Mouse (Mus musculus): ENCODE measurements around the gene Sccpdh. TPM values are rescaled to one million over a fixed set of nuclear protein-coding genes. Genes with fewer than 3 reads are reported as not detected.

Gene Sccpdh
- polyA plus RNA-seq, 1 experiment, result 3.0 TPM

GRCm38 (mm10) chr1:179734500-179735474 is 66.8 kb downstream of the Sccpdh start:
- 35% methylated on average over 15 of the region's 15 CpGs for WGBS
- Histone ChIP-seq H3K4me1 (replicated peaks; ENCODE audit: control insufficient read depth, insufficient read depth, low read length) (no peaks in the 10 kb centered on the region), H3K36me3 (ENCODE audit: control insufficient read depth, insufficient read depth, low read length) (no peaks in the 10 kb centered on the region), H3K4me3 (ENCODE audit: control insufficient read depth, insufficient read depth, low read length) (no peak overlapping the region), H3K27me3 (ENCODE audit: control insufficient read depth, insufficient read depth, low read length) (no peaks in the 10 kb centered on the region), H3K27ac (ENCODE audit: control insufficient read depth, insufficient read depth, low read length) (no peak overlapping the region)
- no peak for TF ChIP-seq POLR2A (IDR thresholded peaks at IDR 0.05; ENCODE audit: control insufficient read depth, extremely low read depth, insufficient read depth, low read length, poor library complexity)
- peak; percentile 90 for TF ChIP-seq CTCF (IDR thresholded peaks at IDR 0.05; ENCODE audit: borderline replicate concordance, control insufficient read depth, extremely low read depth, insufficient read depth, low read length, poor library complexity)
- DNase-seq, result peak; percentile 74

GRCm38 (mm10) chr1:179736483-179736882 is 68.5 kb downstream of the Sccpdh start:
- 92% methylated on average over 3 of the region's 3 CpGs for WGBS
- Histone ChIP-seq H3K27me3 (ENCODE audit: control insufficient read depth, insufficient read depth, low read length) (no peaks in the 10 kb centered on the region), H3K27ac (ENCODE audit: control insufficient read depth, insufficient read depth, low read length) (no peak overlapping the region), H3K4me1 (replicated peaks; ENCODE audit: control insufficient read depth, insufficient read depth, low read length) (no peaks in the 10 kb centered on the region; the same call in 1 of the 2 replicates), H3K4me3 (ENCODE audit: control insufficient read depth, insufficient read depth, low read length) (no peak overlapping the region), H3K36me3 (ENCODE audit: control insufficient read depth, insufficient read depth, low read length) (no peaks in the 10 kb centered on the region)
- DNase-seq, result no peak
- TF ChIP-seq CTCF (IDR thresholded peaks at IDR 0.05; ENCODE audit: borderline replicate concordance, control insufficient read depth, extremely low read depth, insufficient read depth, low read length, poor library complexity) (no peak), POLR2A (IDR thresholded peaks at IDR 0.05; ENCODE audit: control insufficient read depth, extremely low read depth, insufficient read depth, low read length, poor library complexity) (no peak)

Other genes starting within 250 kb of the Sccpdh start
- gene Smyd3, start 150.2 kb upstream of the Sccpdh start, polyA plus RNA-seq (2012; rRNA removed), result 9.0 and 9.6 TPM in 2 replicates
- 10.8 and 10.9 TPM in 2 replicates for gene Tfb2m, start 121.9 kb upstream of the Sccpdh start, polyA plus RNA-seq (2012; rRNA removed)
- 28.3 and 28.7 TPM in 2 replicates for gene Cnst, start 121.8 kb upstream of the Sccpdh start, polyA plus RNA-seq (2012; rRNA removed)
- 0.03 TPM in 1 of 2 replicates, not detected in the other for gene Kif28, start 77.1 kb downstream of the Sccpdh start, polyA plus RNA-seq (2012; rRNA removed)
- gene Gm10518, start 135.2 kb downstream of the Sccpdh start, polyA plus RNA-seq (2012; rRNA removed), result not detected in 2 replicates
- 10.6 and 10.7 TPM in 2 replicates for gene Ahctf1, start 135.5 kb downstream of the Sccpdh start, polyA plus RNA-seq (2012; rRNA removed)